Mouse (Mus musculus) erythroid progenitor cell, adult 5-6 weeks (primary cell): ENCODE results near the gene Mturn. TPM values are rescaled to one million over a fixed set of nuclear protein-coding genes. Genes with fewer than 3 reads are reported as not detected.

Experiments used
- ATAC-seq: replicated peaks from 2 replicates; pipeline ENCODE4 v1.8.0; 2016; ENCODE audit warnings: moderate number of reproducible peaks, mild to moderate bottlenecking, moderate TSS enrichment, inconsistent platforms; ENCODE audit not compliant: poor library complexity, low FRiP score, severe bottlenecking
- total RNA-seq, 2 experiments: library from RNA; stranded (forward) in 1 of 2; stranded (reverse) in 1 of 2; fragments of 150-400 nt in 1 of 2; fragments of 186-747, 209-891 nt in 1 of 2; gene quantifications; 2 replicates each; pipeline versions ENCODE4 v1.2.3 to v1.2.4; 2015 to 2017; ENCODE audit warnings: low replicate concordance in 2 of 2

Mturn gene
- total RNA-seq (2015; ENCODE audit: low replicate concordance) (13.7 and 23.1 TPM in 2 replicates), total RNA-seq (2017; ENCODE audit: low replicate concordance) (20.4 and 29.0 TPM in 2 replicates)

DNA sequence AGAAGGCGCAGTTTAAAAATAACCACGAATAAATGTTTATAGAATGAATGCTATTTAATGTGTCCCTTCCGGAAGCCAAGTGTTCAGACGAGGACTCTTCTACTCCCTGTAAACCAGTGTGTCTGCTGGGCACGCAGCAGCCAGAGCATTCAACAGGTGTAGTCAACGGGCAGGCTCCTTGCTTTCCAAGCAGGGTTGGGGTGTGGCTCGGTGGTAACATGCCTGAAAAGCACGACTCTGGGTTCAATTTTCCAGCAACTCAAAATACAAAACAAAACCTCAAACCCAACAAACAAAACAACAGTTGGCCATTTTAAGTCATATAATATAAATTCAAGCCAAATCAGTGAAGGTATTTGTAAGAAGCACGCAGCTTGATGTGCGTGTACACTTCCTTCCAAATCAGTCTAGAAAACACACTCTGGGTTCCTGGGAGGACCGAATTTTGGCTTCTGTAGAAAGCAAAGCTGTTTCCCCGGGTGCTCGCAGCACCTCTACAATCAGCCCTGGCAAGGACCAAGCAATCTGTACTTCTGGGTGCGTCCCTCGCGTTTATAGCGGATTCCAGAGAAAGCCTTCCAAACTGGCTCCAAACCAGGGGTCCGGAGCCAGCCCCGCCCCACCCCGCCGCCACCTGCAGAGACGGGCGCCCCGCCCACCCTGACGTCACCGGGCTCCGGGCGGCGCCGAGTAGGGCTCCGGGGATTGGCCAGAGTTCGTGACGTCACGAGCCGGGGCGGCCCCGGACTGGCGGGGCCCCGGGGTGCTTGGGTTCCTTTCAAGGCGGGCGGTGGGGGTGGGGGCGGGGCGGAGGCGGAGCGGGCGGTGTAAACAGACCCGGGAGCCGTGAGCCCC is at the start of gene Mturn:
TSS of gene Mturn (plus strand) at position 734 of the 855 bp plus-strand sequence.
- ATAC-seq: peak; percentile 74

DNA sequence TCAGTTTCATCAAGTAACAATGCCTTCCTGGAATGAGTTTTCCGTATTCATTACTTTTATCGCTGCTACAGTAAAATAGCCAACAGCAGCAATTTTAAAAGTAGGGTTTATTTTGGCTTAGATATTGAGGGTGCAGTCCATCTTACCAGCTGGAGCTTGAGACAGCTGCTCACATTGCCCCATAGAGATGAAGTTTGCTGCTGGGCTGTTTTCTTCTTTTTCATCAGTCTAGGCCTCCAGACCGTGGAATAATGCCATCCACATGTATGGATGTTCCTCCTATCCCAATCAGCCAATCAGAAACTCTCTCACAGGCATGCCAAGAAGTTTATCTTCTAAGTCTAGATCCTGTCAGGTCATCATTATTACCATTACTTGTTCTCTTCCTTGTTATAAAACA is 41.5 kb upstream of the Mturn start:
- no peak for ATAC-seq

DNA sequence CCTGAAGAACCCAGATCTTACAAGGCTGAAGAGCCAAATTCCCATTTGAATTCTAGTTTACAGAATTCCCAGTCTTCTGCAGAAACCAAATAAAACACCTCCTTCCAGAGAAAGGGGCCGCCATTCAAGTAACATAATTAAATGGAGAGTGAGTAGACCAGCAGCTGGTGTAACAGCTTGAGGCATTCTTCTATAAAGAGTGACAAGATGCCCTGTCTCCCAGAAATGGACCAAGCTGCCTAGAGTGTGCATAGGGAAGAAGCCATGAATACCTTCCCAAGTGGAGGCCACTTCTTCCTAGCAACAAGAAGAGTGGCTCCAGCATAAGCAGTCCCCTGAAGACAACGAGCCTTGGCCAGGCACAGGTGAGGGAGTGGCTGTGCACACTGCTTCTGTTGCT is 39.5 kb upstream of the Mturn start:
- ATAC-seq: no peak

DNA sequence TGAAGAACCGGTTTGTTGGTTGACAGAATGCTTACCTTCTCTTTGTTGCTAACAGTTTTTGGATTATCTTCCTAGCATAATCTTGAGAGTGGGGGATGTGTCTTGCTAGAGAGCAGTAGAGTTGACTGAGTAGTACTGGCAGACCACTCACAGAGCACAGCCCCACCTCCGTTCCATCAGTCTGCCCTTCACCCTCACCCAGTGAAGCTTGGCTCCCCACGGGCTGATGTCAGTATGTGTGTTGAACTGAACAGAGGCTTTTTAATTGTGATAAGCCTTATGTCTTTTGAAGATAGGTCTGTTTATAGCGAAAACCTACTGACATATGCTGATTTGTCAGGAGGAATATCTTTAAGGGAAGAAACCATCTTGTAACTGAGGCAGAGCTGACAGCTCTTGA is 38.2 kb upstream of the Mturn start:
- no peak for ATAC-seq

DNA sequence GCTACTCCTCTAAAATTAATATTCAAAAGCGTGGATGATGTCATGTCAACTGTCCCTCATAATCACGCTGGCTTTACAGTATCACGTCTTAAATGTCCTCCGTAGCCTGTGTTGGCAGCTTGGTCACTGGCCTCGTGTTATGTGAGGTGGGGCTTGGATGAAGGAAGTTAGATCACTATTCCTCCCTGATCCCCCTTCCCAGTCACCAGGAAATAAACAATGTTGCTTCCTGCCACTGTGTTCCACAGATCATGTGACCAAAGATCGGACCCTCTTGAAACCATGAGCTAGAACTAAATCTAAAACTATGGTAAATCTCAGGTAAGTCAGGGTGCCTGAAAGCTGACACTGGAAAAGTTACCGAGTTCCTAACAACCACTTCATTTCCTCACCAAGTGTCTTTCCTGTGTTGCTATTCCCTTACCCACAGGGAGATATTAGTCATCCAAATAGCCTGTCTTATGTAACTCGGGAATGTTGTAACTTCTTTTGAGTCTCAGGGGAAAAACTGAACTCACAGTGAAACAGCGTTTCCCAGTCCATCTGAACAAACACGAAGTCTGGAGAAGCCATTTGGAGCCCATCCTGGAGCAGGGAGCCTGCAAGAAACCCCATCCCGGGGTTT is 25.8 kb upstream of the Mturn start:
- ATAC-seq: no peak

DNA sequence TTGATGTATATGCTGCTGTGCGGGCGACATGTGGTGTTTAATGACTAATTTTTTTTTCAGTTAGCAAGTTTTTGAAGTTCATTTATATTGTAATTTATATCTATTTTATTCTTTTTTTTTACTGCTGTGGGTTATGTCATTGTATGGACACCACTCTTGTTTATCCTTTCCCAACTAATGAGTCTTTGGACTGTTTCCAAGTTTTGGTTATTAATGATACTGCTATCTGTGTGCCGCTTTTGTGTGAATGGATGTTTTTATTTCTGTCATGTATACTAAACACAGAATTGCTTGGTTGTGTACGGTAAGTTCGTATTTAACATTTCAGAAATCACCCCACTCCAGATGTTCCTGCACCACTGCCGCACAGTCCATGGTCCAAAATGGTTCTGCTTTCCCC is 23.6 kb upstream of the Mturn start:
- no peak for ATAC-seq

DNA sequence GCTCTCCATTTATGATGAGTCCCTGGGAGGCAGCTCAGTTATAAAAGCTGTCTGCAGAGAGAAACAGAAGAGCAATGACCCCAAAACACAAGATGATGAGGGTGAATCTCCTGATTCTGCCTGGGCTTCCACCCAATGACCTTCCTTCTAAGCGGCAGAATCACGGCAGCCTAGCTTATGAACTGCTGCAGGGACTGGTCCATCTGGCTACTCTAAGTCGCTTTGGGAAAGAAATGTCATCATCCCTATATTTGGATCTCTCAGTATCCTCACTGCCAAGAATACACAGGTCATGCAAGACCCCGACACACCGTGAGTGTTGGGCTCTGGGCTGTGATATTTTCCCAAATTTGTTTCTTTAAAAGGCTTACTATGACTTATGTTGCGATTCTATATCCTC is 11.6 kb upstream of the Mturn start:
- ATAC-seq: no peak

DNA sequence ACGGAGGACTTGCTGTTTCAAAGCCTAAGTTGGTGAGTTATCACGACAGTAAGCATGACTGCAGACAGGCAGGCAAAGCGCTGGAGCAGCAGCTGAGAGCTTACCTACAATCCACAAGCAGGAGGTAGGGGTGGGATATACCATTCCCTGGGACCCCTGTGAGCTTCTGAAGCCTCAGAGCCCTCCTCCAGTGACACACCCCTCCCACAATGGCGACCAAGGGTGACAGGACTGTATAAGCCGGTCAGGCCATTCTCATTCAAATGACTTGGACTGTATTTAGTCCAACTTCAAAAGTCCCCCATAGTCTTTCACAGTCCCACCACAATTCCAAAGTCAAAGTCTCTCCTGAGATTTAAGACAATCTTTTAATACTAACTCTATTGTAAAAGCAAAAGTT is 8.5 kb upstream of the Mturn start:
- ATAC-seq: no peak

DNA sequence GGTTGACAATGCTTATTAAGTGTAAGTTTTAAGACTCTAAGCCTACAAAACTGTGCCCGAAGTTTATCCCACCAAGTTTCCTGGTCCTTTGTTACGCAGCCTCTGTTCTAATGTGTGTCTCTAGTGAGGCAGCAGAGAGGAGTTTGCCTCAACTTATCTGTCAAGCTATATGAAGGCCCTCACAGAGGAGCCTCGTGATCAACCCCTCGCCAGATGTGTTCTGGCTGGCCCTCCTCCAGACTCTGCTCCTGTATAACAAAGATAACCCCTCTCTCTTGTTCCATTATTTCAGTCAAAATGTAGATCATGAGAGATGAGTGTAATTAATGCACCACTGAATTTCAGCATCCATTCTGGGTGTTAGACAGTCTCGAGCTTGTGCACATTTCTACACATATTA is 1.7 kb upstream of the Mturn start:
- ATAC-seq: peak; percentile 52

DNA sequence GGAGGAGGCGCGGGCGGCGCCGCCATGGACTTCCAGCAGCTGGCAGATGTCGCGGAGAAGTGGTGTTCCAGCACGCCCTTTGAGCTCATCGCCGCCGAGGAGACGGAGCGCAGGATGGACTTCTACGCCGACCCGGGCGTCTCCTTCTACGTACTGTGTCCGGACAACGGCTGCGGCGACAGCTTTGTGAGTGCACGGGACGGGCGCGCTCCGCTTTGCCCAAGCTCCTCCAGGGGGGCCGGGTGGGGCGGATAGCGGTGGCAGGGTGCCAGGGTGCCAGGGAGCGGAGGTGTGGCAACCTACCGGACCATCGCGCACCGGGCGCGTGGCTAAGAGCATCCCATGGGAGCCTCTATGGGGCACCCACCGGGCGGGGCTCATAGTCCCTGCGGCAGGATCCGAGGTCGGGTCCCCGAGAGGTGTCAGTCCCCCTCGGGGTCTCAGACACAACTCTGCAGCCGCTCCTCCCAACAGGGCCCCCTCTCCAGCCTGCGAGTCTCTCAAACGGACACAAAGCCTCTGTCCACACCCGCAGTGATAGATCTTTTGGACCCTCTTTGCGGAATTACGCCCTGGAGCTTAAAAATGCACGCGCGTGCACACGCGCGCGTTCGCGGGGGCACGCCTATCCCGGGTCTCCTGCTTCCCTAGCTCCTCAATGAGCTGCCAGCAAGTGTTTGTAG is 463 bp downstream of the Mturn start:
- peak; percentile 65 for ATAC-seq

DNA sequence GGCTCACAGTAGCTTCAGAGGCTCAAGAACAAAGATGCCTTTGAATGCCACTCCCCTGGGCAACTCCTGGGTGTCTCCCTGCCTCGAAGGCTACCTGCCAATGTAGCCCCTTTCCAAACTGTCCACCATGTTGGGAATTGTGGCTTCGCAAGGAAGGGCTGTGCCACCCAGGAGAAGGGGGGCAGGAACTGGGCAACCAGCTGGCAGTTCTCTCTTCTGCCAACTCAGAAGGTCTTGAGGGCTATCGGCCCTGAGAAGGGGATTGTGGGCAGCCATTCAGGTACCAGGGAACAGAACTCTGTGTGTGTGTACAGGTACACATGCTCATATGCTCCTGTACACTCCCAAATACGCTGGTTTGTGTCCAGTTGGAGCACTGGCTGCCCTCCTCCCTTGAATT is 2.7 kb downstream of the Mturn start:
- no peak for ATAC-seq

DNA sequence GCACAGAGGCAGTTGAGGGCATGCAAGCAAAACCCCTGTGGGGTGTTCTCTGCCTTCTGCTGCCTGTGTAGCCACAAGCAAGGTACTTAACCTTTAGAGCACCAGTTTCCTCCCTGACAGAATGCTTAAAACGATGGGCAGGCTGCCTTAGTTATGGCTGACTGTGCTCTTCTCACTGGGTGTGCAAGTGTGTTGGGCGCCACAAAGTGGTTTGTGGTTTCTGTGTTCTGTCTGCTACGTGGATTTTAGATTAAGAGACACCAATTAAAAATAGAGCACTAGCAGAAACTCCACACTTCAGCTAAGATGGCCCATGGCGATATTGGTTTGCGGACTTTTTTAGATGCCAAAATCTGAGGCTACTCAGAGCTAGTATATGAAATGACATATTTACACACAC is 3.7 kb downstream of the Mturn start:
- no peak for ATAC-seq

DNA sequence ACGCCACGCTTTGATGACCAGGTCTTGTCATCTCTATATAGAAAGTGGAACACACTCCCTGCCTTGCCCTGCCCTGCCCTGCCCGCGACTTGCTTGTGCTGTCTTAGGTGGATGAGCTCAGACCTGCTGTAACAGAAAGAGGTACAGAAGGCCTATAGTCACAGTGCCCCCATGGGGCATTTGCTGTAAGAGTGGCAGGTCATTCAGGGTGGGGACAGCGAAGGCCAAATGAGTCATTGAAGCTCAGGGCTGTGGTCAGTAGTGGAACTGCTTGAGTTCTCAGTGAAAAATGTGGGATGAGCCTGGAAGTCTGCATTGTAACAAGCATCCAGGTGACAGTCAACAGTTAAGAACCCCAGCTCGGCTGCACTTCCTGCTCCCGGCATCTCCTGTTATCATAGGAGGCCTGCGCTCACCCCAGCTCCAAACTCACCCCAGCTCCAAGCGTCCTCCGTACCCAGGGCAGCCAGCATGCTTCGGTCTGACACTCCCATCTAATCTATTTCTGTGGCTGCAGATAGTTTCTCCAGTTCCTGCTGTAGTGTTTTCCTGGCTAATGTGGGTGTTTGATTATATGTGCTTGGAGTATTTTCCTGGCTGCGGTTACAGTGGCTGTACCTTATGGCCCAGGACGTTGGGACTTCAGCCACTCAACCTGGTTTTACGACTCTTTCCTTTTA is 4.4 kb downstream of the Mturn start:
- ATAC-seq: no peak

DNA sequence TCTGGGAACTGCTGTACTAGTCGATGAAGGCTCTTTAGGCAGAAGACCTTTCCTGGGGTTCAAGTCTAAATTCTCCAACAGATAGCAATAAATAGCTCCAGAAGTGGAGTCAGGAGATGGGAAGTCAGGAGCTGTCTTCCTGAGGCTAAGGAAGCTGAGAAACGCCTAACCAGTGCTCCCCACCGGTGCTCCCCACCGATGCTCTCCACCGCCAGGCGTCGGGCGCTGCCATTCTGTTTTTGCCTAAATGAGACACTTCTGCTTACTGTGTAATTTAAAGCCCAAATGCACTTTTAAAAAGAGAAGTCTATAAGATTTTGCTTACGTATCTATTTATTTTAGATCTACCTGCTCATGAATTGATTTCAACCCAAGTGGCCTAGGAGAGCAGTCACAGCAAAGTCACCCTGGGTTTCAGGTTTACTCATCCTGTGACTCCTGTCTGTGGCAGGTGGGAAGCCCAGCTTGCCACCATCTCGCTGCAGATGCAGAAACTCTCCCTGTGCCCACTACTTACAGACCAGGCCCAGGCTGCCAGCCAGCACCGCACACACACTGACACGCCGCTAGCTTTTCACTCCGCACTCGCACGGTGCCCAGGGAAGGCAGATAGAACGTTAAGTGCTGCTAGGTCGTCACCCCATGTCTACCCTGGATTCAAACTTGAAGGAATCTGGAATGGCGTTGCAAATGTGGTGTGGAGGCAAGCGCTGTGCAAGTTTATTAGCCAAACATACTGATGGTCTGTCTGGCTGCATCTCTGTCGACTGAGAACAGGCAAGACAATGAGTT is 5.7 kb downstream of the Mturn start:
- ATAC-seq: no peak

DNA sequence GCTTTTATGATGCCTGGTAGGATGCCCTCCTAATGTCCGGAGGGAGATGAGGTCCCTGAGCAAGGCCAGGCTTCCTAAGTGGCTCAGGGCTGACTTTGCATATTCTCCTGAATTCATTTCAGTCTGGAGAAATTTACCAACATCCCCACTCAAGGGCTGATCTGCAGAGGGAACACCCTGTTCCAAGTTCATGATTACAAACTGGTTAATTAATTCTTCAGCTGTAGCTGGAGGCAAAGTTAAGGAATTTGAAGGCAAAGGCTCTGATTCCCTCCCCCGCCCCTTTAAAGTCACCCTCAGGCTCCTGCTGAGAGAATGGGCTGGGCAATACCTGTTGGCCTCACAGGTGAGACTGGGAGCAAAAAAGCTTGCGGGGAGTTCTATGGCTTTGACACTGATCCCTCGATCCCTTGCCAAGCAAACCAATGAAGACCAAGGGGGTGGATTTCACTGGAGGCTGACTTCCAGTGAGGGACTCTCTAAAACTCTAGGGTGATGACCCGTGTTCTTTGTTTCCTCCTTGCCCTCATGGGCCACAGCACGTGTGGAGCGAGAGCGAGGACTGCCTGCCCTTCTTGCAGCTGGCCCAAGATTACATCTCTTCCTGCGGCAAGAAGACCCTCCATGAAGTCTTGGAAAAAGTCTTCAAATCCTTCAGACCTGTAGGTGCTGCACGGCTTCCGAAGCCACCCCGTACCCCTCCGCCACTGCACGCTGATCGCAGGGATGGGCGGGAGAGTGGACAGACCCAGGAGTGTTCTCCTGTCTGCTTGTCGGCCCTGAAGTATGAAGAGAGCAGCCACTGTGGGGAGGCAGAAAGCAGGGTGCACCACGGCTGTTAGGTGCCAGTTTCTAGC is 7.3 kb downstream of the Mturn start:
- ATAC-seq: no peak

DNA sequence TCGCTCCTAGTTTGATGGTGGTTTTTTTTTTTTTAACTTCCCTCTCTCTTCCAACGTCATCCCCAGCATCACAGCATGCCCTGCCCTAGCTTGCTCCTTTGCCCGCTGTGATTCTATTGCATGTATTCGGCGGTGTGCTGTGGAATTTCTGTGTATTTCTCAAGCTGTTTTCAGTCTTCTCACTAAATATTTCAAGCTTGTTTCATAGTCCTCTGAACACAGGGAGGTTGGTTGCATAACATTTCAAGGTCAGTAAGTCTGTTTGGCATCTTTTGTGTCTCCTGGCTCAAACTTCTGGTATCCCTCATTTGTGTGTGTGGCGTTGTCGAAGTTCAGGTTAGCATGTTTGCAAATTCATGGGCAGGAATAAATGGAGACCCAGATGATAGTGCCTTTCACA is 8.3 kb downstream of the Mturn start:
- ATAC-seq: no peak

DNA sequence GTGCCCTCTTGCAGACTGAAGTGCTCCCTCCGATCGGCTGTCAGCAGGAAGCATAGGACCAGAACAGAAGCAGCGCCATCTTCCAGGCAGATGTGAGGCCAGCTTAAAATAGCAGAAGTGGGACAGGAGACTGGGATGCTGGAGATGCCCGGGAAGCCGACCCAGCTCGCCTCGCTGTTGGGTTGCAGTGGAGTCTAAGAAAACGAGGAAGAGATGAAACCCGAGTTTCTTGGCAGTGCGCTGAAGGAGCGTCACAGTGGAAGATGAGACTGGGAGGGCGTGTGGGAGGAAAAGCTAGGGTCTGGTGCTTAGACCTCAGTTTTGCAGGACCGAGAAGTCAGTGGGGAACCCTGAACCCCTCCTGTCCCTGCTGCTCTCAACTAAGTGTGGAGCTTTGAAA is 9.4 kb downstream of the Mturn start:
- ATAC-seq: no peak

DNA sequence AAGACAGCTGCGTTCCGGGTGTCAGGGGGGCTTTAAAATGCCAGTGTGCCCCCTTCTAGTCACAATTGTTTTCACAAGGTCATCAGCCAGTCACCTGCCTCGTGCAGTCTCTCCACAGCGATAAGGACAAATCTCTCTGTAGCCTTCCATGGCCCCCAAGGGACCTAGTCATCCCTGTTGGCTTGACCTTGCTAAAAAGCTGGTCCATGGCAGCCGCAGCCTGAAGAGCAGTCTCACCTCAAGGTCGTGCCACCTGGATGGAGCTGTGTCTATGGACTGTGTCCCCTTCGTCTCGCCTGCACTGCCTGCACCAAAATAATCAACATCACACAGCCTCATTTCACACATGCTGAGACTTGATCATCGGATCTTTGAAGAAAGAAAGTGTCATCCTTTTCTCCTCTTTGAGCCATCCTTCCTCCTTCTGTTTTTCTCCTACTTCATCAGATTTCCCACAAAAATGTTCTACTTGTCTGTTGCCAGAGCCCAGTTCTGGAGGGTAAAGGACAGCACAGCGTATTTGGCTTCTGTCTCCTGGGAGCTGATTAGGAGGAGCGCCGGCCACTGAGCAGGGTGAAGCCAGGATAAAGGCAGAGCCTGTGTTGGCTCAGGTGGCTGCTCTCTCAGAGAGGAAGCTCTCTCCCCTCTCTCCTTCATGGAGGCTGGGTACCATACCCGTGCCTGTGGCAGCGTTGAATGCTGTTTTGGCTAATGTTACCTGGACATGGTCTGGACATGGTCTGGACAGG is 10.1 kb downstream of the Mturn start:
- ATAC-seq: no peak
